Mouse (Mus musculus): Measurements from ENCODE around the gene Luc7l3. TPM values are rescaled to one million over a fixed set of nuclear protein-coding genes. Genes with fewer than 3 reads are reported as not detected.

Luc7l3 gene
- polyA plus RNA-seq, 1 experiment from 2014 or later: 173 TPM

GRCm38 (mm10) chr11:94347063-94347575 is 25.3 kb upstream of the Luc7l3 start:
- Histone ChIP-seq H3K27ac (no peak overlapping the region), H3K4me2 (no peak overlapping the region), H3K27me3 (0 out of 2 replicates have a peak, but pooled peaks cover 3% of the 10 kb centered on the region), H3K4me3 (no peak overlapping the region), H3K9me3 (replicated peaks) (no peaks in the 10 kb centered on the region), H3K36me3 (ENCODE audit: poor library complexity, severe bottlenecking) (no peaks in the 10 kb centered on the region), H3K4me1 (peaks cover 22% of the 10 kb centered on the region), H3K9ac (no peak overlapping the region)
- ATAC-seq: no peak
- 84% methylated on average over 7 of the region's 7 CpGs for WGBS

GRCm38 (mm10) chr11:94346611-94347010 is 24.8 kb upstream of the Luc7l3 start:
- H3K27ac ChIP-seq: no peak overlapping the region
- 0 out of 2 replicates have a peak, but pooled peaks cover under 1% of the 10 kb centered on the region for H3K27me3 ChIP-seq
- no peak overlapping the region for H3K4me2 ChIP-seq
- no peaks in the 10 kb centered on the region for H3K9me3 ChIP-seq (replicated peaks)
- 73% methylated on average over 3 of the region's 3 CpGs for WGBS
- no peak for ATAC-seq
- no peak overlapping the region for H3K9ac ChIP-seq
- H3K4me1 ChIP-seq: peaks cover 27% of the 10 kb centered on the region
- no peak overlapping the region for H3K4me3 ChIP-seq
- no peaks in the 10 kb centered on the region for H3K36me3 ChIP-seq (ENCODE audit: poor library complexity, severe bottlenecking)

GRCm38 (mm10) chr11:94345926-94346325 is 24.1 kb upstream of the Luc7l3 start:
- Histone ChIP-seq H3K36me3 (ENCODE audit: poor library complexity, severe bottlenecking) (no peaks in the 10 kb centered on the region), H3K27me3 (no peaks in the 10 kb centered on the region), H3K27ac (no peak overlapping the region), H3K4me2 (no peak overlapping the region), H3K4me3 (no peak overlapping the region), H3K9me3 (replicated peaks) (no peaks in the 10 kb centered on the region), H3K9ac (no peak overlapping the region), H3K4me1 (peaks cover 33% of the 10 kb centered on the region)
- ATAC-seq: no peak
- 87% methylated on average over 10 of the region's 10 CpGs for WGBS

- no peak overlapping the region for H3K27ac ChIP-seq
- H3K9ac ChIP-seq: no peak overlapping the region
- H3K9me3 ChIP-seq (replicated peaks): no peaks in the 10 kb centered on the region
- no peaks in the 10 kb centered on the region for H3K27me3 ChIP-seq
- no peak overlapping the region for H3K4me3 ChIP-seq
- peaks cover 5% of the 10 kb centered on the region for H3K36me3 ChIP-seq (ENCODE audit: poor library complexity, severe bottlenecking)
- ATAC-seq: no peak
- peaks cover 46% of the 10 kb centered on the region for H3K4me1 ChIP-seq
- H3K4me2 ChIP-seq: no peak overlapping the region
- 54% methylated on average over 1 of the region's 1 CpGs for whole genome bisulfite sequencing
Measured at GRCm38 (mm10) chr11:94344470-94344869, 22.7 kb upstream of the Luc7l3 start.

- Histone ChIP-seq H3K36me3 (ENCODE audit: poor library complexity, severe bottlenecking) (peaks cover 10% of the 10 kb centered on the region), H3K4me3 (no peak overlapping the region), H3K27me3 (no peaks in the 10 kb centered on the region), H3K4me2 (no peak overlapping the region), H3K4me1 (peaks cover 46% of the 10 kb centered on the region), H3K27ac (peak overlapping the region; percentile 48; the same call in 1 of the 2 replicates), H3K9me3 (replicated peaks) (no peaks in the 10 kb centered on the region), H3K9ac (no peak overlapping the region)
- WGBS: 7% methylated on average over 5 of the region's 5 CpGs
- ATAC-seq: no peak
Measured at GRCm38 (mm10) chr11:94343955-94344358, 22.2 kb upstream of the Luc7l3 start.

- H3K27ac ChIP-seq: peak overlapping the region; percentile 61
- no peak overlapping the region for H3K4me2 ChIP-seq
- H3K36me3 ChIP-seq (ENCODE audit: poor library complexity, severe bottlenecking): peaks cover 24% of the 10 kb centered on the region
- H3K9me3 ChIP-seq (replicated peaks): no peaks in the 10 kb centered on the region
- ATAC-seq: no peak
- H3K27me3 ChIP-seq: no peaks in the 10 kb centered on the region
- peak overlapping the region; percentile 23; the same call in 1 of the 2 replicates for H3K9ac ChIP-seq
- 24% methylated on average over 13 of the region's 13 CpGs for WGBS
- peaks cover 46% of the 10 kb centered on the region for H3K4me1 ChIP-seq
- H3K4me3 ChIP-seq: no peak overlapping the region
Measured at GRCm38 (mm10) chr11:94342114-94342905, 20.5 kb upstream of the Luc7l3 start.

GRCm38 (mm10) chr11:94340948-94341933 is 19.5 kb upstream of the Luc7l3 start:
- 64% methylated on average over 10 of the region's 10 CpGs for WGBS
- no peak for ATAC-seq
- Histone ChIP-seq H3K36me3 (ENCODE audit: poor library complexity, severe bottlenecking) (peaks cover 30% of the 10 kb centered on the region), H3K27me3 (no peaks in the 10 kb centered on the region), H3K9ac (no peak overlapping the region), H3K27ac (no peak overlapping the region), H3K4me1 (peaks cover 46% of the 10 kb centered on the region), H3K4me3 (no peak overlapping the region), H3K4me2 (no peak overlapping the region), H3K9me3 (replicated peaks) (no peaks in the 10 kb centered on the region)

GRCm38 (mm10) chr11:94339732-94340585 is 18.2 kb upstream of the Luc7l3 start:
- Histone ChIP-seq H3K36me3 (ENCODE audit: poor library complexity, severe bottlenecking) (peaks cover 43% of the 10 kb centered on the region), H3K27me3 (no peaks in the 10 kb centered on the region), H3K27ac (no peak overlapping the region), H3K9me3 (replicated peaks) (no peaks in the 10 kb centered on the region), H3K9ac (no peak overlapping the region), H3K4me2 (no peak overlapping the region), H3K4me3 (no peak overlapping the region), H3K4me1 (peaks cover 46% of the 10 kb centered on the region)
- WGBS: 55% methylated on average over 18 of the region's 18 CpGs
- peak; percentile 87 for ATAC-seq

GRCm38 (mm10) chr11:94338347-94338746 is 16.6 kb upstream of the Luc7l3 start:
- no peak overlapping the region for H3K4me3 ChIP-seq
- H3K9me3 ChIP-seq (replicated peaks): no peaks in the 10 kb centered on the region
- no peak overlapping the region for H3K9ac ChIP-seq
- no peak for ATAC-seq
- WGBS: 86% methylated on average over 2 of the region's 2 CpGs
- peaks cover 52% of the 10 kb centered on the region for H3K36me3 ChIP-seq (ENCODE audit: poor library complexity, severe bottlenecking)
- no peak overlapping the region for H3K4me2 ChIP-seq
- no peaks in the 10 kb centered on the region for H3K27me3 ChIP-seq
- H3K27ac ChIP-seq: no peak overlapping the region
- H3K4me1 ChIP-seq: peaks cover 35% of the 10 kb centered on the region

GRCm38 (mm10) chr11:94336551-94336950 is 14.8 kb upstream of the Luc7l3 start:
- peaks cover 28% of the 10 kb centered on the region for H3K4me1 ChIP-seq
- H3K27me3 ChIP-seq: no peaks in the 10 kb centered on the region
- no peak overlapping the region for H3K27ac ChIP-seq
- H3K4me2 ChIP-seq: no peak overlapping the region
- H3K9me3 ChIP-seq (replicated peaks): no peaks in the 10 kb centered on the region
- no peak overlapping the region for H3K4me3 ChIP-seq
- ATAC-seq: no peak
- no peak overlapping the region for H3K9ac ChIP-seq
- H3K36me3 ChIP-seq (ENCODE audit: poor library complexity, severe bottlenecking): peaks cover 52% of the 10 kb centered on the region

- WGBS: 86% methylated on average over 8 of the region's 8 CpGs
- H3K4me1 ChIP-seq: peaks cover 30% of the 10 kb centered on the region
- H3K4me3 ChIP-seq: no peak overlapping the region
- no peak for ATAC-seq
- no peak overlapping the region for H3K4me2 ChIP-seq
- peaks cover 48% of the 10 kb centered on the region for H3K36me3 ChIP-seq (ENCODE audit: poor library complexity, severe bottlenecking)
- H3K9ac ChIP-seq: no peak overlapping the region
- H3K9me3 ChIP-seq (replicated peaks): no peaks in the 10 kb centered on the region
- no peaks in the 10 kb centered on the region for H3K27me3 ChIP-seq
- H3K27ac ChIP-seq: no peak overlapping the region
Measured at GRCm38 (mm10) chr11:94334386-94334968, 12.7 kb upstream of the Luc7l3 start.
